Mouse (Mus musculus) ES-Bruce4 (cell line): ENCODE results near the gene Baz2b. TPM values are rescaled to one million over a fixed set of nuclear protein-coding genes. Genes with fewer than 3 reads are reported as not detected.
A peak's percentile ranks its signal among the peaks of the same experiment; 100 is the strongest.

Source experiments
- H3K27ac ChIP-seq: 2 replicates; pipeline ENCODE4 v1.5.1; 2012; ENCODE audit warnings: low read length, inconsistent platforms; ENCODE audit not compliant: insufficient read depth
- H3K27me3 ChIP-seq: 2 replicates; pipeline ENCODE4 v1.6.1; 2012; ENCODE audit warnings: mild to moderate bottlenecking, low read length, inconsistent platforms; ENCODE audit not compliant: control insufficient read depth, poor library complexity, insufficient read depth, severe bottlenecking
- H3K36me3 ChIP-seq: 2 replicates; pipeline ENCODE4 v1.6.1; 2012; ENCODE audit warnings: inconsistent platforms, mild to moderate bottlenecking, low read length, moderate library complexity; ENCODE audit not compliant: control insufficient read depth, poor library complexity, insufficient read depth, severe bottlenecking
- H3K4me1 ChIP-seq: one replicate; pipeline ENCODE4 v1.8.1; 2011; ENCODE audit warnings: low read length; ENCODE audit not compliant: control insufficient read depth, insufficient read depth
- H3K4me3 ChIP-seq: 2 replicates; pipeline ENCODE4 v1.5.1; 2011; ENCODE audit warnings: low read depth, mild to moderate bottlenecking, low read length
- H3K9ac ChIP-seq: 2 replicates; pipeline ENCODE4 v1.6.1; 2012; ENCODE audit warnings: low read depth, mild to moderate bottlenecking, inconsistent platforms; ENCODE audit not compliant: poor library complexity, severe bottlenecking
- H3K9me3 ChIP-seq: replicated peaks from 2 replicates; pipeline ENCODE4 v1.6.1; 2012; ENCODE audit warnings: mild to moderate bottlenecking, low read length, inconsistent platforms; ENCODE audit not compliant: control insufficient read depth, poor library complexity, insufficient read depth, severe bottlenecking
- CTCF ChIP-seq: IDR thresholded peaks from one replicate; pipeline ENCODE4 v1.8.1; 2011; ENCODE audit warnings: low read depth, low read length
- EP300 ChIP-seq: IDR thresholded peaks from 2 replicates; pipeline ENCODE4 v1.6.1; 2011; ENCODE audit warnings: low read depth, low read length; ENCODE audit not compliant: insufficient read depth
- POLR2A ChIP-seq: IDR thresholded peaks from one replicate; pipeline ENCODE4 v1.8.1; 2011; ENCODE audit warnings: low read length; ENCODE audit not compliant: insufficient read depth
- polyA plus RNA-seq: library from polyadenylated mRNA; stranded (reverse); fragments of >200 nt; gene quantifications from 2 replicates; pipeline ENCODE4 v1.2.4, GENCODE M21; 2011; ENCODE audit warnings: low read depth; ENCODE audit not compliant: missing spikeins, insufficient read depth, insufficient read length

The Baz2b gene
- polyA plus RNA-seq, 1 experiment: 43.2 TPM

GRCm38 (mm10) chr2:60056043-60056442 lies 153.6 kb downstream of the Baz2b start:
- Histone ChIP-seq H3K27me3 (no peaks in the 10 kb centered on the region), H3K4me1 (peaks cover 2% of the 10 kb centered on the region)
- TF ChIP-seq POLR2A (no peak), EP300 (no peak), CTCF (no peak)

GRCm38 (mm10) chr2:60054808-60055535 lies 154.7 kb downstream of the Baz2b start:
- TF ChIP-seq CTCF (no peak), EP300 (no peak), POLR2A (no peak)
- H3K9ac ChIP-seq: no peak overlapping the region
- H3K36me3 ChIP-seq: no peaks in the 10 kb centered on the region
- no peak overlapping the region for H3K4me3 ChIP-seq
- no peaks in the 10 kb centered on the region for H3K9me3 ChIP-seq
- H3K27ac ChIP-seq: no peak overlapping the region
- H3K27me3 ChIP-seq: no peaks in the 10 kb centered on the region
- peaks cover 2% of the 10 kb centered on the region for H3K4me1 ChIP-seq

More at GRCm38 (mm10) chr2:60056043-60056442, 153.6 kb downstream of the Baz2b start:
- H3K9ac ChIP-seq: no peak overlapping the region
- no peak overlapping the region for H3K4me3 ChIP-seq
- H3K36me3 ChIP-seq: no peaks in the 10 kb centered on the region
- no peak overlapping the region for H3K27ac ChIP-seq
- H3K9me3 ChIP-seq: no peaks in the 10 kb centered on the region

- H3K36me3 ChIP-seq: no peaks in the 10 kb centered on the region
Measured at GRCm38 (mm10) chr2:60053222-60054010, 156.2 kb downstream of the Baz2b start.

GRCm38 (mm10) chr2:60050667-60051460 lies 158.8 kb downstream of the Baz2b start:
- Histone ChIP-seq H3K27ac (peak overlapping the region; percentile 97), H3K27me3 (no peaks in the 10 kb centered on the region), H3K4me1 (peaks cover 2% of the 10 kb centered on the region), H3K36me3 (no peaks in the 10 kb centered on the region), H3K4me3 (no peak overlapping the region), H3K9me3 (no peaks in the 10 kb centered on the region), H3K9ac (peak overlapping the region; percentile 56; the same call in 1 of the 2 replicates)
- TF ChIP-seq EP300: peak; percentile 83
- TF ChIP-seq CTCF: no peak

More at GRCm38 (mm10) chr2:60053222-60054010, 156.2 kb downstream of the Baz2b start:
- no peaks in the 10 kb centered on the region for H3K27me3 ChIP-seq
- no peak overlapping the region for H3K9ac ChIP-seq
- no peaks in the 10 kb centered on the region for H3K9me3 ChIP-seq
- TF ChIP-seq CTCF (no peak), POLR2A (no peak), EP300 (no peak)
- no peak overlapping the region for H3K4me3 ChIP-seq
- H3K27ac ChIP-seq: no peak overlapping the region
- H3K4me1 ChIP-seq: peaks cover 2% of the 10 kb centered on the region

- no peak for TF ChIP-seq POLR2A
- no peak for TF ChIP-seq EP300
- no peak for TF ChIP-seq CTCF
- Histone ChIP-seq H3K36me3 (no peaks in the 10 kb centered on the region), H3K27me3 (no peaks in the 10 kb centered on the region), H3K9ac (no peak overlapping the region), H3K4me3 (no peak overlapping the region), H3K4me1 (peaks cover 2% of the 10 kb centered on the region), H3K27ac (peak overlapping the region; percentile 97), H3K9me3 (no peaks in the 10 kb centered on the region)
Measured at GRCm38 (mm10) chr2:60049889-60050288, 159.8 kb downstream of the Baz2b start.
